Mouse (Mus musculus): ENCODE measurements around the gene Cbx7.

DNA sequence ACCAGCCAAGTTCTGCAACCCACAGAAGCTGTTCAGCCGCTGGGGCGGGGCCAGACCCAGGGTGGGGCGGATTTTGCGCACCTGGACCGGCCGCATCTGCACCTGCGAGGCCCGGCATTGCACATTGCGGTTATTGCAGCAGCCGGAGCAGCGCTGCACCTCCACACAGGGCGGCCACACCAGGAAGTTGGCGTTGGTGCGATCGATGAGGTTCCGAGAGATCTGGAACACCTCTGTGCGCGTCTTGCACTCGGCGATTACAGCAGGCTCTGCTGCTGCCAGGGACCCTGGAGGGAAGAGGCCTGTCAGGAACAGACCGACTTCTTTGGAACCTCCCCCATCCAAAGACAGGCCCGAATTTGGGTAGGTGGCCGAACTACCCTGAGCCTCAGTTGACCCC is 30.7 kb upstream of the Cbx7 start:
- no peak for TF ChIP-seq CTCF (IDR thresholded peaks at IDR 0.05; ENCODE audit: extremely low read depth, insufficient read length, insufficient replicate concordance, low read depth, low read length)
- TF ChIP-seq POLR2A (IDR thresholded peaks at IDR 0.05; ENCODE audit: low read depth, low read length), result no peak

Data from small intestine, adult 2 months (tissue).